In genomic region chr17:15380641-15381051, GRCm38 (mm10) we compare ENCODE assay signal across 7 mouse cellular contexts. TPM values are rescaled to one million over a fixed set of nuclear protein-coding genes. Genes with fewer than 3 reads are reported as not detected.
A peak's percentile ranks its signal among the peaks of the same experiment; 100 is the strongest.
DNase-seq lines count a peak whose midpoint lies in the region; ATAC-seq and TF ChIP-seq lines count a peak whose summit lies in the region.

No protein-coding gene starts in this region.

- peak overlapping the region; percentile 58 for H3K9ac ChIP-seq in embryonic facial prominence, embryonic 14.5 days (ENCODE audit: low read depth, low read length)
- peak overlapping the region; percentile 59 for H3K9ac ChIP-seq in hindbrain, embryonic 14.5 days
- peak overlapping the region; percentile 67 for H3K9ac ChIP-seq in limb, embryonic 13.5 days
- H3K9ac ChIP-seq in midbrain, embryonic 12.5 days (replicated peaks): peak overlapping the region; percentile 29; the same call in 1 of the 2 replicates

- ATAC-seq in embryonic facial prominence, embryonic 14.5 days (ENCODE audit: low read depth): peak; percentile 37; the same call in 1 of the 2 replicates
- ATAC-seq in hindbrain, embryonic 14.5 days (ENCODE audit: low FRiP score): peak; percentile 37
- ATAC-seq in limb, embryonic 13.5 days (ENCODE audit: low FRiP score, low read depth): 0 out of 2 replicates have a peak, but pooled peaks have one; percentile 14
- ATAC-seq in midbrain, embryonic 12.5 days (ENCODE audit: low FRiP score, low read depth): peak; percentile 53

- H3K27ac ChIP-seq in embryonic facial prominence, embryonic 14.5 days (replicated peaks; ENCODE audit: low read depth, low read length): no peak overlapping the region
- peak overlapping the region; percentile 33; the same call in 1 of the 2 replicates for H3K27ac ChIP-seq in hindbrain, embryonic 14.5 days
- no peak overlapping the region for H3K27ac ChIP-seq in limb, embryonic 13.5 days
- peak overlapping the region; percentile 89 for H3K27ac ChIP-seq in midbrain, embryonic 12.5 days (replicated peaks)

- peaks cover 78% of the 10 kb centered on the region for H3K27me3 ChIP-seq in E14TG2a.4 (ENCODE audit: insufficient read depth, low read length)
- H3K27me3 ChIP-seq in embryonic facial prominence, embryonic 14.5 days (replicated peaks; ENCODE audit: control insufficient read depth, insufficient read depth, low read length): peaks cover 65% of the 10 kb centered on the region
- H3K27me3 ChIP-seq in hindbrain, embryonic 14.5 days (ENCODE audit: control insufficient read depth, insufficient read depth, low read length): no peaks in the 10 kb centered on the region
- peaks cover 88% of the 10 kb centered on the region for H3K27me3 ChIP-seq in limb, embryonic 13.5 days
- H3K27me3 ChIP-seq in midbrain, embryonic 12.5 days: peaks cover 29% of the 10 kb centered on the region

- no peaks in the 10 kb centered on the region for H3K36me3 ChIP-seq in E14TG2a.4 (ENCODE audit: insufficient read depth, low read length)
- no peaks in the 10 kb centered on the region for H3K36me3 ChIP-seq in embryonic facial prominence, embryonic 14.5 days (ENCODE audit: control insufficient read depth, insufficient read depth, low read length)
- H3K36me3 ChIP-seq in hindbrain, embryonic 14.5 days (replicated peaks; ENCODE audit: control insufficient read depth, insufficient read depth): no peaks in the 10 kb centered on the region
- no peaks in the 10 kb centered on the region for H3K36me3 ChIP-seq in limb, embryonic 13.5 days
- no peaks in the 10 kb centered on the region for H3K36me3 ChIP-seq in midbrain, embryonic 12.5 days

- peaks cover 67% of the 10 kb centered on the region for H3K4me1 ChIP-seq in E14TG2a.4 (replicated peaks; ENCODE audit: low read depth, low read length)
- H3K4me1 ChIP-seq in embryonic facial prominence, embryonic 14.5 days (ENCODE audit: control insufficient read depth, insufficient read depth, low read length): peaks cover 20% of the 10 kb centered on the region
- H3K4me1 ChIP-seq in hindbrain, embryonic 14.5 days (replicated peaks; ENCODE audit: control insufficient read depth, insufficient read depth, low read length): peaks cover 24% of the 10 kb centered on the region
- H3K4me1 ChIP-seq in limb, embryonic 13.5 days: peaks cover 28% of the 10 kb centered on the region
- peaks cover 57% of the 10 kb centered on the region for H3K4me1 ChIP-seq in midbrain, embryonic 12.5 days

- no peak for TF ChIP-seq CTCF in E14TG2a.4 (conservative IDR thresholded peaks at IDR 0.05; ENCODE audit: low read length)

- H3K9me3 ChIP-seq in E14TG2a.4 (ENCODE audit: low read length): no peaks in the 10 kb centered on the region
- H3K9me3 ChIP-seq in embryonic facial prominence, embryonic 14.5 days (ENCODE audit: control insufficient read depth, low read length): no peaks in the 10 kb centered on the region
- no peaks in the 10 kb centered on the region for H3K9me3 ChIP-seq in hindbrain, embryonic 14.5 days (ENCODE audit: control insufficient read depth, low read length)
- H3K9me3 ChIP-seq in limb, embryonic 13.5 days: no peaks in the 10 kb centered on the region
- H3K9me3 ChIP-seq in midbrain, embryonic 12.5 days: no peaks in the 10 kb centered on the region

- WGBS in embryonic facial prominence, embryonic 14.5 days: 1% methylated on average over 20 of the region's 27 CpGs
- WGBS in hindbrain, embryonic 14.5 days: under 1% methylated on average over 27 of the region's 27 CpGs
- WGBS in limb, embryonic 13.5 days: 0% methylated on average over 27 of the region's 27 CpGs
- under 1% methylated on average over 27 of the region's 27 CpGs for WGBS in midbrain, embryonic 12.5 days

- H3K4me3 ChIP-seq in E14TG2a.4 (replicated peaks; ENCODE audit: low read length): peak overlapping the region; percentile 71
- peak overlapping the region; percentile 47 for H3K4me3 ChIP-seq in embryonic facial prominence, embryonic 14.5 days (ENCODE audit: low read depth, low read length)
- peak overlapping the region; percentile 37 for H3K4me3 ChIP-seq in hindbrain, embryonic 14.5 days (replicated peaks; ENCODE audit: low read length)
- H3K4me3 ChIP-seq in limb, embryonic 13.5 days: peak overlapping the region; percentile 49
- H3K4me3 ChIP-seq in midbrain, embryonic 12.5 days: peak overlapping the region; percentile 43

- DNase-seq in MN1 (ENCODE audit: low spot score): peak; percentile 77
- DNase-seq in embryonic facial prominence, embryonic 14.5 days (ENCODE audit: low spot score): peak; percentile 81
- DNase-seq in hindbrain, embryonic 14.5 days (ENCODE audit: low spot score): peak; percentile 71
- peak; percentile 17 to 33 for DNase-seq in thymus, postnatal 36 days

- peak overlapping the region; percentile 95 for H3K4me2 ChIP-seq in embryonic facial prominence, embryonic 14.5 days (ENCODE audit: low read depth, low read length)
- peak overlapping the region; percentile 79 for H3K4me2 ChIP-seq in hindbrain, embryonic 14.5 days (replicated peaks)
- H3K4me2 ChIP-seq in limb, embryonic 13.5 days (replicated peaks): peak overlapping the region; percentile 85
- peak overlapping the region; percentile 83 for H3K4me2 ChIP-seq in midbrain, embryonic 12.5 days (replicated peaks)

RNA-seq across cellular contexts. Expression of gene Dll1, which starts 4.0 kb away (rescaled TPM):
- polyA plus RNA-seq in embryonic facial prominence, embryonic 14.5 days (2014; fragmentation: Nextera tagmentation; extraction: Ambion mirVana): 8.4 and 8.7 TPM in 2 replicates
- polyA plus RNA-seq in hindbrain, embryonic 14.5 days (2014; fragmentation: Nextera tagmentation; extraction: Ambion mirVana): 12.5 and 15.1 TPM in 2 replicates
- polyA plus RNA-seq in limb, embryonic 13.5 days (2015; fragmentation: Nextera tagmentation; extraction: Ambion mirVana): 7.0 and 7.1 TPM in 2 replicates
- polyA plus RNA-seq in midbrain, embryonic 12.5 days (2016; fragmentation: Nextera tagmentation; extraction: Ambion mirVana): 83.5 and 84.4 TPM in 2 replicates

RNA-seq across cellular contexts. Expression of gene Fam120b, which starts 15.4 kb away (rescaled TPM):
- 23.1 and 24.7 TPM in 2 replicates for polyA plus RNA-seq in embryonic facial prominence, embryonic 14.5 days (2014; fragmentation: Nextera tagmentation; extraction: Ambion mirVana)
- polyA plus RNA-seq in hindbrain, embryonic 14.5 days (2014; fragmentation: Nextera tagmentation; extraction: Ambion mirVana): 45.2 and 50.4 TPM in 2 replicates
- polyA plus RNA-seq in limb, embryonic 13.5 days (2015; fragmentation: Nextera tagmentation; extraction: Ambion mirVana): 32.8 and 34.5 TPM in 2 replicates
- 40.4 and 44.3 TPM in 2 replicates for polyA plus RNA-seq in midbrain, embryonic 12.5 days (2016; fragmentation: Nextera tagmentation; extraction: Ambion mirVana)

Comparison
In these comparisons a context has a peak if more than half of its experiments do, and no peak if none do; other contexts are left out.
1. DNase-seq: peak in every context shown above with its lines; median percentile 81 in embryonic facial prominence, embryonic 14.5 days; 77 in MN1; 71 in hindbrain, embryonic 14.5 days; 25 in thymus, postnatal 36 days.
2. H3K27ac ChIP-seq: peak in hindbrain, embryonic 14.5 days (single experiment) and midbrain, embryonic 12.5 days (single experiment); none in embryonic facial prominence, embryonic 14.5 days (single experiment) and limb, embryonic 13.5 days (single experiment).
3. Peak in every context shown above with its lines, with median percentiles within 50 percentile points of each other: H3K4me3 ChIP-seq, ATAC-seq, H3K4me2 ChIP-seq and H3K9ac ChIP-seq.